Mouse (Mus musculus): ENCODE data around the gene Trappc6a. TPM values are rescaled to one million over a fixed set of nuclear protein-coding genes. Genes with fewer than 3 reads are reported as not detected.

Trappc6a gene
- polyA plus RNA-seq, 1 experiment from 2014 or later, result 89.0 TPM

DNA sequence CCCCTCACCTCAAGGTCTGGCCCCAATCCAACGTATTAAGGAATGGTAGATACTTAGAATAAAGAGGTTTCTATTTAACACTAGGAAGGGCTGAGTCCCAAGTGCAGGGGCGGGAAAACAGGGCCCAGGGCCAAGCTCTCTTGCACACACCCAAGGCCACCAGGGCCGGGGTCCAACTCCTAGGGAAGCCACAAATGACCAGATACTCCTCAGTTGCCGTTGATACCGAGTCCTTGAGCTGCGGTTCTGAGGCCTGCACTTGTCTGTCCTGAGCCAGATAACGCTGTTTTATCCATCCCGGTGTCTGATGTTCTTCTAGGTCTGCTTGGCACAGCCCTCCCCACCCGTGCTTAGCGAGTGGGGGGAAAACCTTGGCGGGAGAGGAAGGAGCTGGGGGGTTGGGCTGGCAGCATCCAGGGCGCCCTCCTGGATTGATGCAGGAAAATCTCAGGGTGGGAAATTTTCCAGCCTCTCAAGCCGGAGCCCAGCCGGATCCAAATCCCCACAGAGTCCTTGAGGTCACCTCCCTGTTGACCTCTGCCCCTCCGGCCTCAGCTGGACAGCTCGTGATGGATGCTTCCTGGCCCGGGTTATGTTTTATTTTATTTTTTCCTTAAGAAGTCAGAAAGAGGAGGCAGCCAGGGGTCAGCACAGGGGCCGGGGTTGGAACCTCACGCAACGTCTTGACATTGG is 12.5 kb upstream of the Trappc6a start:
- no peak for ATAC-seq (ENCODE audit: insufficient number of reproducible peaks, insufficient read depth, low FRiP score, low read depth)
- H3K4me2 ChIP-seq (replicated peaks; ENCODE audit: low read depth, low read length), result no peak overlapping the region
- H3K27me3 ChIP-seq (ENCODE audit: control insufficient read depth, insufficient read depth, low read length), result peaks cover 9% of the 10 kb centered on the region
- no peak overlapping the region for H3K27ac ChIP-seq (ENCODE audit: low read length)
- no peak overlapping the region for H3K9ac ChIP-seq (replicated peaks; ENCODE audit: low read depth, low read length)
- H3K9me3 ChIP-seq (ENCODE audit: control insufficient read depth, low read depth, low read length), result no peaks in the 10 kb centered on the region
- H3K36me3 ChIP-seq (ENCODE audit: control insufficient read depth, insufficient read depth, low read length), result no peaks in the 10 kb centered on the region
- H3K4me3 ChIP-seq (ENCODE audit: low read depth, low read length), result no peak overlapping the region
- H3K4me1 ChIP-seq (ENCODE audit: control insufficient read depth, insufficient read depth, low read length), result no peaks in the 10 kb centered on the region
- 51% methylated on average over 20 of the region's 20 CpGs for WGBS

DNA sequence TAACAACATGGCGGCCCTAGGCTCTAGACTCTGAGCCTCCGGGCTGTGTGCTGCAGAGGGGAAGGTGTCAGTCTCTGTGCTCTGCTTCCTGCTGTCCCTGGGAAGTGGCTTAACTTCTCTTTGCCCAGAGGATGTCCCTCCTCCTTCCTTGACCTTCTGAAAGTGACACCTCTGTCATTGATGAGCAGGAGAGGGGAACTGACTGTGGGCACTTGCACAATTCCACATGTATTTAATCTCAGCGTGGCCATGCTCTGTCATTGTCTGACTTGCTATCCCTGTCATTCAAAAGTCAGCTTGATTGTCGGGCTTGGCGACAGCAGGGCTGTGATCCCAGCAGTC is 12.0 kb upstream of the Trappc6a start:
- WGBS, result 59% methylated on average over 5 of the region's 5 CpGs
- no peak overlapping the region for H3K4me2 ChIP-seq (replicated peaks; ENCODE audit: low read depth, low read length)
- no peak overlapping the region for H3K27ac ChIP-seq (ENCODE audit: low read length)
- H3K9ac ChIP-seq (replicated peaks; ENCODE audit: low read depth, low read length), result no peak overlapping the region
- no peaks in the 10 kb centered on the region for H3K4me1 ChIP-seq (ENCODE audit: control insufficient read depth, insufficient read depth, low read length)
- ATAC-seq (ENCODE audit: insufficient number of reproducible peaks, insufficient read depth, low FRiP score, low read depth), result no peak
- H3K9me3 ChIP-seq (ENCODE audit: control insufficient read depth, low read depth, low read length), result no peaks in the 10 kb centered on the region
- H3K27me3 ChIP-seq (ENCODE audit: control insufficient read depth, insufficient read depth, low read length), result peaks cover 5% of the 10 kb centered on the region
- H3K4me3 ChIP-seq (ENCODE audit: low read depth, low read length), result no peak overlapping the region
- H3K36me3 ChIP-seq (ENCODE audit: control insufficient read depth, insufficient read depth, low read length), result no peaks in the 10 kb centered on the region

DNA sequence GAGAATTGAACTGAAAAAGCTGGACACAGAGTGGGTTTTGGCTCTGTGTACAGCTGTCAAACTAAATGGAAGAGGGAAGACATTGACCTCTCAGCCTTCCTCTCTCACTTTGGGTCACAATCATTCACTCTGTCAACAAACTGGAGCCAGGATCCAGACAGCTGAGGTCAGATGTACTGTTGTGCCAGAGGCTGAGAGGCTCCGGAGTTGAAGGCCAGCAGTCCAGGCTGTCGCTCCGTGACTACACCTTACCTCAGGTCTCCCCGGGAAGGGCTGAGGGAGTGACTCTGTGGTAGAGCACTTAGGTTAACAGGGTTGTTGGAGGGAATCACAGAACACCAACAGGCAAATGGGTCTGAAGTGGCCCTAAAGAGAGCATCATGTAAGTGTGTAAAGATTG is 9.9 kb upstream of the Trappc6a start:
- Histone ChIP-seq H3K9me3 (ENCODE audit: control insufficient read depth, low read depth, low read length) (no peaks in the 10 kb centered on the region), H3K4me3 (ENCODE audit: low read depth, low read length) (no peak overlapping the region), H3K27ac (ENCODE audit: low read length) (no peak overlapping the region), H3K27me3 (ENCODE audit: control insufficient read depth, insufficient read depth, low read length) (no peaks in the 10 kb centered on the region), H3K9ac (replicated peaks; ENCODE audit: low read depth, low read length) (no peak overlapping the region), H3K4me1 (ENCODE audit: control insufficient read depth, insufficient read depth, low read length) (no peaks in the 10 kb centered on the region), H3K4me2 (replicated peaks; ENCODE audit: low read depth, low read length) (no peak overlapping the region), H3K36me3 (ENCODE audit: control insufficient read depth, insufficient read depth, low read length) (no peaks in the 10 kb centered on the region)
- 41% methylated on average over 4 of the region's 4 CpGs for WGBS
- ATAC-seq (ENCODE audit: insufficient number of reproducible peaks, insufficient read depth, low FRiP score, low read depth), result no peak

DNA sequence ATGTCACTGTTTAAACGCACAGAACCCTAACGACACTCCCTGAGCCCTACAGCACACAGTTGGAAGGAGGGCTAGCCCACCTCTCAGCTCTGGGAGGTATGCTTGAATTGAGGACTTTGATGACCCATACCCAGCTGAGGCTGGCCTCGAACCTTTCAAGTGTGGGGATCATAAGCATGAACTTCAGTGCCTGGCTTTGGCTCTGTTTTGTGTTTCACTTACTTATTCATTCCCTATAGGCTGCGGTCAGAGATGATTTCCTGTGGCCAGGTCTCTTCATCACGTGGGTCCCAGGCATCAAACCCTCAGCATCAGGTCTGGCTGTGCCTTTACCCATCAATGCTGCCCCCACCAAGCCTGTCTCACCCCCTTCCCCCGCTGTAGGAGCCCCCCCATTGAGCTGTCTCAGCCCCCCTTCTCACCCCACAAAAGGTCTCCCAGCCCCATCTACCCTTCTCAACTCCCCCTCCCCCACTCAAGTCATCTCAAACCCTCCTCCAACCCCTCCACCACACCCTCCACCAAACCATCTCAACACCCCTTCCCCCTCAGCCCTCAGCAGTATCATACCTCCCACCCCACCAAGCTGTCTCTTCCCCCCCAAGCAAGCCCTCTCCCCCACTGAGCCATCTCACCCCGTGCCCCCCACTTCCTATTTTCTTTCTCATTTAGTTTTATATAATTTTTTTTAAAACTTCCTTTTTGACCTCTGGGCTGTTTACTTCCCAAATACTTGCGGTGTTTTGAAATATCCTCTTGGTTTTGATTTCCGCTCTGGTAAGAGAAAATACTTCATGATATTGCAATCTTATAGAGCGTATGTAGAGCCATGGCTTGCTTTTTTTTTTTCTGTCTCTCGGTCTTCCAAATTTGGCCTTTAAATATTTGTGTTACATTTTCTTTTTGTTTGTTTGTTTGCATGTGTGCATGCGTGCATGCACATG is 7.5 kb upstream of the Trappc6a start:
- H3K36me3 ChIP-seq (ENCODE audit: control insufficient read depth, insufficient read depth, low read length), result no peaks in the 10 kb centered on the region
- H3K4me2 ChIP-seq (replicated peaks; ENCODE audit: low read depth, low read length), result no peak overlapping the region
- no peak overlapping the region for H3K4me3 ChIP-seq (ENCODE audit: low read depth, low read length)
- H3K9ac ChIP-seq (replicated peaks; ENCODE audit: low read depth, low read length), result no peak overlapping the region
- WGBS, result 74% methylated on average over 12 of the region's 12 CpGs
- ATAC-seq (ENCODE audit: insufficient number of reproducible peaks, insufficient read depth, low FRiP score, low read depth), result no peak
- no peaks in the 10 kb centered on the region for H3K4me1 ChIP-seq (ENCODE audit: control insufficient read depth, insufficient read depth, low read length)
- H3K9me3 ChIP-seq (ENCODE audit: control insufficient read depth, low read depth, low read length), result no peaks in the 10 kb centered on the region
- no peak overlapping the region for H3K27ac ChIP-seq (ENCODE audit: low read length)
- no peaks in the 10 kb centered on the region for H3K27me3 ChIP-seq (ENCODE audit: control insufficient read depth, insufficient read depth, low read length)

DNA sequence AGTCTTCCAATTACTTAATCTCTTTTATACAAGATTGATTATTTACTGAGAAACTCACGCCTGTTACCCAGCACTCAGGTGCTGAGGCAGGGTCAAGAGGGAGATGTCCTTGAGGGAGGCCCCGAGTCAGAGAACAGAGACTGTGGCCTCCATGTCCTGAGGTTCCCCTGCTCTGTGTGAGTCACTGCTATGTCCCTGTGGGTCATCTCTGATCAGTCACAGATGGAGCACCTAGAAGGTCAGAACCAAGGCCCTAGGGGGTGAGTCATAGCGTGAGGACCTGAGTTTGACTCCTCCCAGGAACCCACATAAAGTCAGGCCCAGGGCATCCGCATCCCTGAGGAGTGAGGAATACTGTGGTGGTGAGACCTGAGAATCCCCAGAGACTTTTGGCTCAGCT is 6.5 kb upstream of the Trappc6a start:
- H3K4me2 ChIP-seq (replicated peaks; ENCODE audit: low read depth, low read length), result no peak overlapping the region

DNA sequence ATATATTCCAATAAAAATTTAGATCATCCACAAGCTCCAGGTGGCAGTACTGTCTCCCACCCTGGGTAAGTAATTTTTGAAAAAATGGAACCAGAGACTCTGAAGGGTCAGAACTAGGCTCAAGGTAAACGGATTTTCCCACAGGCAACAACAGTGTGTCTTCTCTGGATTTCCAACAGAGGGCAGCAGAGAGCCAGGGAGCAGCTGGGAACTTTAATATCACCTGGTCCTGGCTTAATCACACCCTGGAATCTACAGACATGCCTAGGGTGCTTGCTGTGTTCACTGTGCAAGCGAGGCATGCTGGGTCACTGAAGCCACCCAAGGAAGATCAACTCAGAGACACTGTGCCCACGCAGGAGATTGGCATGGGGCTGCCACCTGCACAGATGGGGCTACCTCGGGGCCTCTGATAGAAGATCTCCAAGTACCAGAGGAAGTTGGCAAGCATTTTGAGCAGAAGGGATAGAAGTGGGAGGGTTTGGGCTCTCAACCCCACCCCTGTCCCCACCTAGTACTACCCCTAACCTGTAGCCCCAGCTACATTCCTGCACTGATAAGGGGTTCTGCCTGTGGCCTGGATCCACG is 4.6 kb upstream of the Trappc6a start:
- no peak overlapping the region for H3K27ac ChIP-seq (ENCODE audit: low read length)
- H3K4me3 ChIP-seq (ENCODE audit: low read depth, low read length), result no peak overlapping the region
- ATAC-seq (ENCODE audit: insufficient number of reproducible peaks, insufficient read depth, low FRiP score, low read depth), result no peak
- no peaks in the 10 kb centered on the region for H3K27me3 ChIP-seq (ENCODE audit: control insufficient read depth, insufficient read depth, low read length)
- H3K9me3 ChIP-seq (ENCODE audit: control insufficient read depth, low read depth, low read length), result no peaks in the 10 kb centered on the region
- WGBS, result 28% methylated on average over 5 of the region's 5 CpGs
- no peaks in the 10 kb centered on the region for H3K36me3 ChIP-seq (ENCODE audit: control insufficient read depth, insufficient read depth, low read length)
- no peak overlapping the region for H3K4me2 ChIP-seq (replicated peaks; ENCODE audit: low read depth, low read length)
- 0 out of 2 replicates have a peak, but pooled peaks cover 7% of the 10 kb centered on the region for H3K4me1 ChIP-seq (ENCODE audit: control insufficient read depth, insufficient read depth, low read length)
- no peak overlapping the region for H3K9ac ChIP-seq (replicated peaks; ENCODE audit: low read depth, low read length)

More for the DNA sequence above, 6.5 kb upstream of the Trappc6a start:
- 61% methylated on average over 4 of the region's 4 CpGs for whole genome bisulfite sequencing
- no peak for ATAC-seq (ENCODE audit: insufficient number of reproducible peaks, insufficient read depth, low FRiP score, low read depth)
- H3K4me3 ChIP-seq (ENCODE audit: low read depth, low read length), result no peak overlapping the region
- no peaks in the 10 kb centered on the region for H3K27me3 ChIP-seq (ENCODE audit: control insufficient read depth, insufficient read depth, low read length)
- H3K27ac ChIP-seq (ENCODE audit: low read length), result no peak overlapping the region
- no peaks in the 10 kb centered on the region for H3K4me1 ChIP-seq (ENCODE audit: control insufficient read depth, insufficient read depth, low read length)
- no peaks in the 10 kb centered on the region for H3K36me3 ChIP-seq (ENCODE audit: control insufficient read depth, insufficient read depth, low read length)
- H3K9ac ChIP-seq (replicated peaks; ENCODE audit: low read depth, low read length), result no peak overlapping the region
- no peaks in the 10 kb centered on the region for H3K9me3 ChIP-seq (ENCODE audit: control insufficient read depth, low read depth, low read length)

DNA sequence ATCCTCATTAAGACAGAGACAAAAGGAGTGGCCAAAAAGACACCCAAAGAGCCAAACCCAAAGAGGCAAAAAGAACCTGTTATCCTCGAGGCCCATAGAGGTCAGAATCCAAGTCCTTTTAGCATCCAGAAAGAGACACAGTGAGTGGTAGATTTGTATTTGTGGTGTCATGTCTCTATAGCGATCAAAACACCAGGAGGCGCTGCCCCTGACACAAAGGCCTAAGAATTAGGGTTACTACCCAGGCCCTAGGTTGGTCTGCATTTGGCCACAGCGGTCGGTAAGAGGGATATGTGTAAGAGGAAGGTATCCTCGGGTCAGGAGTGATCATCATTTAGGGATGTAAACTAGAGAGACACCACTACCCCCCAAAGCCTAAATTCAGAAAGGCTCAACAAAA is 1.9 kb upstream of the Trappc6a start:
- Histone ChIP-seq H3K27me3 (ENCODE audit: control insufficient read depth, insufficient read depth, low read length) (no peaks in the 10 kb centered on the region), H3K9ac (replicated peaks; ENCODE audit: low read depth, low read length) (no peak overlapping the region), H3K4me2 (replicated peaks; ENCODE audit: low read depth, low read length) (no peak overlapping the region), H3K9me3 (ENCODE audit: control insufficient read depth, low read depth, low read length) (no peaks in the 10 kb centered on the region), H3K36me3 (ENCODE audit: control insufficient read depth, insufficient read depth, low read length) (0 out of 2 replicates have a peak, but pooled peaks cover 2% of the 10 kb centered on the region), H3K4me1 (ENCODE audit: control insufficient read depth, insufficient read depth, low read length) (peaks cover 7% of the 10 kb centered on the region; the same call in 1 of the 2 replicates), H3K27ac (ENCODE audit: low read length) (no peak overlapping the region), H3K4me3 (ENCODE audit: low read depth, low read length) (peak overlapping the region; percentile 76; the same call in 1 of the 2 replicates)
- 41% methylated on average over 6 of the region's 6 CpGs for WGBS
- no peak for ATAC-seq (ENCODE audit: insufficient number of reproducible peaks, insufficient read depth, low FRiP score, low read depth)

DNA sequence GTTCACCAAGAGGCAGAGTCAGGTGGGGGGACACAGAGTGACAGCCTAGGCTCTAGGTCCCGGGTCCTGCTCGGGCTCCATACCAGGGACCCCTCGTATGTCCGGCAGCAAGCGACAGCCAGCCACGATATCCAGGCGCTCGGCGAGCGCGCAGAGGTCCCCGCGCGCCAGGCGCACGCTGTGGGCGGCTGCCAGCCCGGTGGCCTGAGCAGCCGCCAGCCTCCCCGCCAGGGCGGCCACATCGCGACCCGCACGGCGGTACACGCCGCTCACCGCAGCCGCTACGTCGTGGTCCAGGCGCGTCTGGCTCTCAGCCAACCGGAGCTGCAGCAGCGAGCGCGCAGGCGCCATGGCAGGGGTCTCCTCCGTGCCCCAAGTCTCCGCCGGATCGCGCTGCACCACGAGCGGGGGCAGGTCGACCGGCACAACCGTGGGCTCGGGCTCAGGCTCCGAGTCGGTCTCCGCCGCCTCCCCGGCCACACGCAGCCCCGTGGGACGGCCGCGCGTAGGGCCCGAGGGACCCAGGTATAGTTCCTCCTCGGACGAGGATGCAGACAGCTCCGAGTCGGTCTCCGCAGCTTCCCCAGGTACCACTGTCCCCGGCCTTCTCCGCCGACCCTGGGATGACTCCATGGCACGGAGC is 1.1 kb upstream of the Trappc6a start:
- 0 out of 2 replicates have a peak, but pooled peaks cover 2% of the 10 kb centered on the region for H3K36me3 ChIP-seq (ENCODE audit: control insufficient read depth, insufficient read depth, low read length)
- H3K27ac ChIP-seq (ENCODE audit: low read length), result no peak overlapping the region
- H3K9me3 ChIP-seq (ENCODE audit: control insufficient read depth, low read depth, low read length), result no peaks in the 10 kb centered on the region
- peaks cover 7% of the 10 kb centered on the region; the same call in 1 of the 2 replicates for H3K4me1 ChIP-seq (ENCODE audit: control insufficient read depth, insufficient read depth, low read length)
- H3K9ac ChIP-seq (replicated peaks; ENCODE audit: low read depth, low read length), result peak overlapping the region; percentile 73
- peak overlapping the region; percentile 76 for H3K4me3 ChIP-seq (ENCODE audit: low read depth, low read length)
- ATAC-seq (ENCODE audit: insufficient number of reproducible peaks, insufficient read depth, low FRiP score, low read depth), result no peak
- WGBS, result under 1% methylated on average over 71 of the region's 71 CpGs
- H3K4me2 ChIP-seq (replicated peaks; ENCODE audit: low read depth, low read length), result peak overlapping the region; percentile 97
- H3K27me3 ChIP-seq (ENCODE audit: control insufficient read depth, insufficient read depth, low read length), result no peaks in the 10 kb centered on the region
